Mouse (Mus musculus) layer of hippocampus, adult 11-12 months (tissue): ENCODE measurements around the gene Efcab5.
"Not testable (repeated sequence)": the region's sequence is repeated elsewhere in the genome, so short reads cannot be mapped to it uniquely, and the experiment has no call there.

Experiments used
- DNase-seq: peaks from one replicate; pipeline ENCODE4 v3.0.0; 2022; ENCODE audit warnings: low spot score

Efcab5 gene

GRCm38 (mm10) chr11:77096581-77096980 is 92.2 kb downstream of the Efcab5 start:
- no peak for DNase-seq

GRCm38 (mm10) chr11:77095206-77095605 is 93.6 kb downstream of the Efcab5 start:
- no peak for DNase-seq

GRCm38 (mm10) chr11:77094136-77094535 is 94.6 kb downstream of the Efcab5 start:
- DNase-seq, result peak; percentile 11

GRCm38 (mm10) chr11:77093208-77093607 is 95.6 kb downstream of the Efcab5 start:
- DNase-seq, result peak; percentile 19

- no peak for DNase-seq
Measured at GRCm38 (mm10) chr11:77089162-77089561, 99.6 kb downstream of the Efcab5 start.

- DNase-seq, result no peak
Measured at GRCm38 (mm10) chr11:77087004-77087403, 101.8 kb downstream of the Efcab5 start.

- DNase-seq, result no peak
Measured at GRCm38 (mm10) chr11:77084001-77084682, 104.6 kb downstream of the Efcab5 start.

GRCm38 (mm10) chr11:77079361-77079760 is 109.4 kb downstream of the Efcab5 start:
- no peak for DNase-seq

GRCm38 (mm10) chr11:77078273-77079134 is 110.3 kb downstream of the Efcab5 start, which contains the start of gene Nsrp1:
TSS of gene Nsrp1 (minus strand) at chr11:77078435.
- peak; percentile 92 for DNase-seq

GRCm38 (mm10) chr11:77077792-77078191 is 111.0 kb downstream of the Efcab5 start:
- no peak for DNase-seq

- not testable (repeated sequence) for DNase-seq
Measured at GRCm38 (mm10) chr11:77077331-77077730, 111.4 kb downstream of the Efcab5 start.

- DNase-seq, result no peak
Measured at GRCm38 (mm10) chr11:77070721-77071120, 118.0 kb downstream of the Efcab5 start.

- no peak for DNase-seq
Measured at GRCm38 (mm10) chr11:77068825-77069224, 119.9 kb downstream of the Efcab5 start.

- no peak for DNase-seq
Measured at GRCm38 (mm10) chr11:77063406-77063805, 125.4 kb downstream of the Efcab5 start.

- no peak for DNase-seq
Measured at GRCm38 (mm10) chr11:77061951-77062350, 126.8 kb downstream of the Efcab5 start.

- no peak for DNase-seq
Measured at GRCm38 (mm10) chr11:77042816-77043215, 146.0 kb downstream of the Efcab5 start.

GRCm38 (mm10) chr11:77041891-77042290 is 146.9 kb downstream of the Efcab5 start:
- DNase-seq, result no peak
